Mouse (Mus musculus): ENCODE results near the gene Odr4.

DNA sequence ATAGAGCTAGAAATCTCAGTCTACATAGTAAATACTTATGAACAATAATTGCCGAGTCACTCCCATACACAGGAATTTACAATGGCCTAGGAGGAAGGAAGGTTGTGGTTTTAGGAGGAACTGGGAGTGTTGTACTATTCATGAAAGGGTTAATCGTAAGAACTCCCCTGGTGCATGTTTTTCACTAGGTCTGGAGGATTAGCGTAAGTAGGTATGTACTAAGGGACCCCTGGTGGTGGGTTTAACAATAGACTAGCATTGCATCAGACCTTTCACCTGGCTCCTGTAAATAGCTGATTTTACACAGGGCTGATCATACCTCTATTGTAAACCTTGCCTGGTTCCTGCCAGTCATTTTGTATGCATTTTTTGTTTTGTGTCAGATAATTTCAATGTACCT is 33.3 kb upstream of the Odr4 start:
- TF ChIP-seq EP300 (optimal IDR thresholded peaks at IDR 0.05) (no peak), CTCF (IDR thresholded peaks at IDR 0.05; ENCODE audit: low read depth) (no peak)

All from stomach, postnatal 0 days (tissue).